Mouse (Mus musculus) small intestine, adult 2 months (tissue): Measurements from ENCODE around the gene Mcm3ap.

Experiments used
- CTCF ChIP-seq: fragments of 200-500 bp; IDR thresholded peaks from 2 replicates; pipeline ENCODE4 v1.5.1; 2012; ENCODE audit warnings: low read depth, mild to moderate bottlenecking, control low read depth, inconsistent platforms, low read length, moderate library complexity, mixed read lengths; ENCODE audit not compliant: insufficient replicate concordance, insufficient read length; ENCODE audit errors: extremely low read depth
- POLR2A ChIP-seq: fragments of 200-500 bp; IDR thresholded peaks from 2 replicates; pipeline ENCODE4 v1.6.1; 2012; ENCODE audit warnings: low read depth, mild to moderate bottlenecking, control low read depth, inconsistent platforms, low read length, moderate library complexity

DNA sequence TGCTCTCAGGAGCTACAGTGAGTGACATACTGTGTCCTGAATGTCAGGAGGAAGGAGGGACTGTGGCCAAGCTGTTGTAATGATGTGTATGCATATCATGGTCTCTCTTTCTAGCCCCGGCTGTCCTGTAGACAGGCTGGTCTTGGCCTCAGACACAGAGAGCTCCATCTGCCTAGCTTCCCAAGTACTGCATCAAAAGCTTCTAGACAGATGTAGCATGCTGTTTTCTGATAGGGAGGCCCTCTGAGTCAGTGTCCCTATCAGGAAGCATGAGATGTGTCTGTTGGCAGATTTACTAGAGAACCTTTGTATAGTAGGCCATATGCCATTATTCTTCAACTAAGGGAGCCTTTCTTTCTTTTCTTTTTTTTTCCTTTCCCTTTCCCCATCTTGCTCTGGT is 24.8 kb downstream of the Mcm3ap start:
- TF ChIP-seq CTCF = no peak
- no peak for TF ChIP-seq POLR2A
